Mouse (Mus musculus): ENCODE measurements around the gene Baz1a. TPM values are rescaled to one million over a fixed set of nuclear protein-coding genes. Genes with fewer than 3 reads are reported as not detected.

The Baz1a gene
- polyA plus RNA-seq (2015; fragmentation: Nextera tagmentation; extraction: Ambion mirVana): 44.5 and 48.9 TPM in 2 replicates

DNA sequence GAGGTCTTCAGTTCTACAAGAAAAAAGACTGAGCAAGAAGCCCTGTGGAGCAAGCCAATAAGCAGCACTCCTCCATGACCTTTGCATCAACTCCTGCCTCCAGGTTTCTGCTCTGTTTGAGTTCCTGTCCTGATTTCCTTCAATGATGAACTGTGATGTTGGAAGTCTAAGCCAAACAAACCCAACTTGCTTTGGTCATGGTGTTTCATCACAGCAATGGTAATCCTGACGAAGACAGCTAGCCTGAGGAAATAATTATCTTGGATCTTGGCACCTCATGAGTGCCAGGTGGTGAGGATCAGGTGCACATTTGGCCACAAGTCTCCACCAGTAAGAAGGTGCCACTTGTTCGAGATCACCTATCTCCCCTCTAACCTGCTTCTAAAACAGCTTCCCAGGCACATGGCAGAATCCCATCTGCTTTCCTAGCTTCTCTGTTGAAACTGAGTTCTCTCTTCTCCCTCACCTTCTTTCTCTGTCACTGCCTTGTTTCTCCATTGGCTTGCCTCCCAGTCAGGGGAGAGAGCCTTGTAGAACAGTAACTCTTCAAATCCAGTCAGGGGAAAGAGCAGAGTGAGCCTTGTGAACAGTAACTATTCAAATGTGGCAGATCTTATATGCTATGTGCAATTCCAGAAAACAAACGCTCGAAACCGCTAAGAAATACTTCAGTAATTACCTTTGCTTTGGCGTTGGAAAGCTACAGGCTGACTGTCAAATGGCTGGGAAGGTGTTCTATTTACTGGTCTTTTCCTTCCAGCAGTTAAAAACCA, at the start of gene Baz1a:
Gene Baz1a, minus strand, starts transcription at position 723 of the 773 bp plus-strand sequence.

DNA sequence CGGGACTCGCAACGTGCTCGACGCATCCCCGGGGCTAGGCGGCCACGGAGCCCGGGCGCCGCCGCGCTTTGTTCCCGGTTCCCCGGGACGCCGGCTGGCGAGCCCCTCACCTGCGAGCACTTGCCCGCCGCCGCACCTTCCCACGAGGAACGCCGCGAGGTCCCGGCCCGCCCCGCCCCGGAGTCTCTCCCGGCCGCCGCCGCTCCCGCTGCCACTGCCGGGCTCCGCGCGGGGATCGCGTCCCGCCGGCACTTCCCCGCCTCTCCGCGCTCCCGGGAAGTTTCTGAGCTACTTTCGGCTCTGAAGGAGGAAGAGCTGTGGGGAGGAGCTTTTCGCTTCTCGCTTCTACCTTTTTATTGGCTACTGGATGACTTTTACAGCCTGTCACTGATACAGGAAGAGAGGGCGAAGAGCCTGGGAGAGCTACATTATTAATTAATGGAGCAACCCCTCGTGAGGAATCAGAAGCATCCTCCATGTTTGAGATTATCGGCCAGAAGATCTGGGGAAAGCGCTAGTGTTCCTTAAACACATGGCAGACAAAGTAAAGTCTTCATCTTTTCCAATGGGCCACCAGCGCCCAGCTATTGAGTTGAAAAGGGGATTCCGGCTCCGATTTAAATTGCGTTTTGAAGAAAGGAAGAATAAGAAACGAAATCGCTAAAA, 28.0 kb downstream of the Baz1a start, which contains the start of gene Gm20403:
Gene Gm20403, minus strand, starts transcription at position 478 of the 666 bp plus-strand sequence.

DNA sequence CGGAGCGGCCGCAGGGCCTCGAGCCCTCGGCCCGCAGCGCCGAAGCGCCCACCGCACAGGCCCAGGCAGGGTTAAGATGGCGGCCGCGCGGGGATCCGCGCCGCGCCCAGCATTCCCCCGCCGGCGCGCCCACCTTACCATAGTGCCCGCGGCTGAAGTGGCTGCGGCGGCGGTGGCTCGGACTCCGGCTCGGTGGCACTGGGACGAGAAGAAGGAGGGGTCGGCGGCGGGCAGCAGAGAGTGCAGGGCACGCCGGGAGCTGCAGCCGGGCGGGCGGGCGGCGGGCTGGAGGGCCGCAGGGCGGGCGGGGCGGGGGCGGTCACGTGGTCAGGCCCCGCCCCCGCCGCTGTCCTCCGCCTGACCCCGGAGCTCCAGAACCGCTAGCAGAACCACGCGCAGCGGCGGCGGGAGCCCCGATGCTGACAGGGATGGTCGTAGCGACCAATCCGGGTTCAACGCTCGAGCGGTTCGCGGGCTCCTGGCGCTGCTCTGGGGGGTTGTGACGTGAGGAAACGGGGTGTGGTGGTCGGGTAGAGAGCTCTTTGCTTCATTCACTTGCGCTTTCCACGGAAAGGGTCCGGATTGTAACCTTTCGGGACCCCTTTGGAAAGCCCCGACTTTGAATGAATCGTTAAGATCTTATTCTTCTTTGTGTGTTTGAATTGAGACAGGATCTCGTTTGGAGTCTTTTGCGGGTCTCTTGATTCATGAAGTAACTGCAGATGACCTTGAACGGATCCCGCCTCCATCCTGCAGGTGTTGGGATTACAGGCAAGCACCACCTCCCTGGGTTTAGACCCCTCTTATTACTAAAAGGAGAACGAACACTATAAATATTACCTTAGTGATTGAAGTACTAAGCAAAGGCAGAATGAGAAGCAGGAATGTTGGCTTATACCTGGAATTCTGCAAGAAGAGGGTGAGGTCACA, 151.3 kb downstream of the Baz1a start, which contains the start of gene Cfl2:
Gene Cfl2, minus strand, starts transcription at position 272 of the 930 bp plus-strand sequence.

Other genes starting within 250 kb of the Baz1a start
- 73.1 and 90.4 TPM in 2 replicates for gene Snx6, start 218.6 kb downstream of the Baz1a start, polyA plus RNA-seq (2015; fragmentation: Nextera tagmentation; extraction: Ambion mirVana)
- 29.2 and 35.0 TPM in 2 replicates for gene Cfl2, start 151.5 kb downstream of the Baz1a start, polyA plus RNA-seq (2015; fragmentation: Nextera tagmentation; extraction: Ambion mirVana)
- not detected in 2 replicates for gene Gm20403, start 27.8 kb downstream of the Baz1a start, polyA plus RNA-seq (2015; fragmentation: Nextera tagmentation; extraction: Ambion mirVana)
- 28.3 and 31.8 TPM in 2 replicates for gene 2700097O09Rik, start 65.8 kb upstream of the Baz1a start, polyA plus RNA-seq (2015; fragmentation: Nextera tagmentation; extraction: Ambion mirVana)
- gene Srp54a, start 65.9 kb upstream of the Baz1a start, polyA plus RNA-seq (2015; fragmentation: Nextera tagmentation; extraction: Ambion mirVana): 79.1 and 82.9 TPM in 2 replicates
- 15.9 and 16.5 TPM in 2 replicates for gene Fam177a, start 110.1 kb upstream of the Baz1a start, polyA plus RNA-seq (2015; fragmentation: Nextera tagmentation; extraction: Ambion mirVana)
- 30.5 and 32.0 TPM in 2 replicates for gene Srp54b, start 140.8 kb upstream of the Baz1a start, polyA plus RNA-seq (2015; fragmentation: Nextera tagmentation; extraction: Ambion mirVana)
- not detected in 2 replicates for gene 1700047I17Rik2, start 185.2 kb upstream of the Baz1a start, polyA plus RNA-seq (2015; fragmentation: Nextera tagmentation; extraction: Ambion mirVana)
- 37.4 and 37.9 TPM in 2 replicates for gene Srp54c, start 215.8 kb upstream of the Baz1a start, polyA plus RNA-seq (2015; fragmentation: Nextera tagmentation; extraction: Ambion mirVana)